Mouse (Mus musculus) G1E-ER4 (cell line): Measurements from ENCODE around the gene Cbfa2t2. TPM values are rescaled to one million over a fixed set of nuclear protein-coding genes. Genes with fewer than 3 reads are reported as not detected.

Experiments used
- GATA1 ChIP-seq: IDR thresholded peaks from one replicate; pipeline ENCODE4 v1.8.0; 2012; ENCODE audit warnings: low read length, inconsistent platforms
- polyA plus RNA-seq: library from polyadenylated mRNA; stranded (reverse); fragments of >175 nt; gene quantifications from 2 replicates; pipeline ENCODE4 v1.2.3, GENCODE M21; 2012

The Cbfa2t2 gene
- polyA plus RNA-seq = 8.8 and 12.1 TPM in 2 replicates

- TF ChIP-seq GATA1 = no peak
Observed at GRCm38 (mm10) chr2:154436458-154437190, at the start of gene Cbfa2t2. TSS of gene Cbfa2t2 (plus strand) at chr2:154436481.

- TF ChIP-seq GATA1 = no peak
Observed at GRCm38 (mm10) chr2:154390180-154390964, 45.9 kb upstream of the Cbfa2t2 start.

GRCm38 (mm10) chr2:154394602-154395001, 41.7 kb upstream of the Cbfa2t2 start:
- TF ChIP-seq GATA1 = no peak

- TF ChIP-seq GATA1 = no peak
Observed at GRCm38 (mm10) chr2:154396529-154396928, 39.8 kb upstream of the Cbfa2t2 start.

GRCm38 (mm10) chr2:154398267-154398666, 38.0 kb upstream of the Cbfa2t2 start:
- no peak for TF ChIP-seq GATA1

- TF ChIP-seq GATA1 = no peak
Observed at GRCm38 (mm10) chr2:154399325-154399724, 37.0 kb upstream of the Cbfa2t2 start.

GRCm38 (mm10) chr2:154401976-154402375, 34.3 kb upstream of the Cbfa2t2 start:
- TF ChIP-seq GATA1 = no peak

- no peak for TF ChIP-seq GATA1
Observed at GRCm38 (mm10) chr2:154402811-154403210, 33.5 kb upstream of the Cbfa2t2 start.

- no peak for TF ChIP-seq GATA1
Observed at GRCm38 (mm10) chr2:154405447-154405994, 30.8 kb upstream of the Cbfa2t2 start.

- TF ChIP-seq GATA1 = no peak
Observed at GRCm38 (mm10) chr2:154407063-154407642, 29.1 kb upstream of the Cbfa2t2 start.

- TF ChIP-seq GATA1 = no peak
Observed at GRCm38 (mm10) chr2:154407643-154408445, 28.4 kb upstream of the Cbfa2t2 start, which contains the start of gene Snta1. TSS of gene Snta1 (minus strand) at chr2:154408099.

GRCm38 (mm10) chr2:154410355-154410754, 25.9 kb upstream of the Cbfa2t2 start:
- TF ChIP-seq GATA1 = no peak

GRCm38 (mm10) chr2:154412018-154412666, 24.1 kb upstream of the Cbfa2t2 start:
- TF ChIP-seq GATA1 = no peak

- TF ChIP-seq GATA1 = no peak
Observed at GRCm38 (mm10) chr2:154417107-154417506, 19.2 kb upstream of the Cbfa2t2 start.

- TF ChIP-seq GATA1 = no peak
Observed at GRCm38 (mm10) chr2:154418001-154418400, 18.3 kb upstream of the Cbfa2t2 start.
